Mouse (Mus musculus) telencephalon, adult 2 months (tissue): ENCODE data around the gene Cyb5r3.

Experiments used
- DNase-seq: peaks from one replicate; pipeline ENCODE4 v3.0.0-alpha.2; 2011; ENCODE audit warnings: low read depth, low spot score

Gene Cyb5r3

GRCm38 (mm10) chr15:83172492-83173429 lies at the start of gene Cyb5r3:
Gene Cyb5r3, minus strand, starts transcription at chr15:83172592.
- DNase-seq = no peak

GRCm38 (mm10) chr15:83221721-83222120 lies 49.3 kb upstream of the Cyb5r3 start:
- no peak for DNase-seq

GRCm38 (mm10) chr15:83220368-83221013 lies 48.1 kb upstream of the Cyb5r3 start:
- DNase-seq = no peak

GRCm38 (mm10) chr15:83215322-83216216 lies 43.2 kb upstream of the Cyb5r3 start:
- DNase-seq = no peak

GRCm38 (mm10) chr15:83210229-83210628 lies 37.8 kb upstream of the Cyb5r3 start:
- DNase-seq = no peak

- no peak for DNase-seq
Observed at GRCm38 (mm10) chr15:83209719-83210118, 37.3 kb upstream of the Cyb5r3 start.

GRCm38 (mm10) chr15:83209092-83209695 lies 36.8 kb upstream of the Cyb5r3 start:
- no peak for DNase-seq

- no peak for DNase-seq
Observed at GRCm38 (mm10) chr15:83204731-83205451, 32.5 kb upstream of the Cyb5r3 start.

- no peak for DNase-seq
Observed at GRCm38 (mm10) chr15:83202412-83202811, 30.0 kb upstream of the Cyb5r3 start.

- no peak for DNase-seq
Observed at GRCm38 (mm10) chr15:83193413-83193812, 21.0 kb upstream of the Cyb5r3 start.

- DNase-seq = no peak
Observed at GRCm38 (mm10) chr15:83182351-83182750, 10.0 kb upstream of the Cyb5r3 start.

GRCm38 (mm10) chr15:83181800-83182330 lies 9.5 kb upstream of the Cyb5r3 start:
- DNase-seq = no peak

GRCm38 (mm10) chr15:83180004-83180403 lies 7.6 kb upstream of the Cyb5r3 start:
- no peak for DNase-seq

GRCm38 (mm10) chr15:83176653-83177052 lies 4.3 kb upstream of the Cyb5r3 start:
- no peak for DNase-seq

- DNase-seq = no peak
Observed at GRCm38 (mm10) chr15:83173914-83174884, 1.8 kb upstream of the Cyb5r3 start.

- DNase-seq = peak; percentile 94
Observed at GRCm38 (mm10) chr15:83171712-83172481, 495 bp downstream of the Cyb5r3 start.

- no peak for DNase-seq
Observed at GRCm38 (mm10) chr15:83170956-83171659, 1.3 kb downstream of the Cyb5r3 start.
